Mouse (Mus musculus) lung, adult 2 months (tissue): ENCODE measurements around the gene Gab3. TPM values are rescaled to one million over a fixed set of nuclear protein-coding genes. Genes with fewer than 3 reads are reported as not detected.
"Not testable (repeated sequence)": the region's sequence is repeated elsewhere in the genome, so short reads cannot be mapped to it uniquely, and the experiment has no call there.

Experiments used
- DNase-seq: peaks from one replicate; pipeline ENCODE4 v3.0.0; 2022
- H3K4me1 ChIP-seq: fragments of 200-500 bp; 2 replicates; pipeline ENCODE4 v1.6.1; 2011; ENCODE audit warnings: low read length; ENCODE audit not compliant: control insufficient read depth, insufficient read depth
- H3K4me3 ChIP-seq: fragments of 200-500 bp; replicated peaks from 2 replicates; pipeline ENCODE3; 2011; ENCODE audit warnings: low read depth, mild to moderate bottlenecking, control low read depth, low read length; ENCODE audit errors: extremely low read depth
- CTCF ChIP-seq: fragments of 200-500 bp; IDR thresholded peaks from 2 replicates; pipeline ENCODE4 v1.5.1; 2011; ENCODE audit warnings: mild to moderate bottlenecking, low read length, control low read depth; ENCODE audit not compliant: insufficient read depth
- POLR2A ChIP-seq: fragments of 200-500 bp; IDR thresholded peaks from 2 replicates; pipeline ENCODE4 v1.6.1; 2011; ENCODE audit warnings: low read depth, mild to moderate bottlenecking, control low read depth, low read length, borderline replicate concordance; ENCODE audit errors: extremely low read depth
- WGBS: fragments of 180-500 bp; shearing (Covaris S2); methylation state at CpG from one replicate; pipeline ENCODE4 v1.1.7; 2018; 5-methylcytosine and 5-hydroxymethylcytosine counted together
- polyA plus RNA-seq: library from polyadenylated mRNA; depleted of rRNA; stranded (reverse); fragments of >200 nt; gene quantifications from 2 replicates; pipeline ENCODE4 v1.2.3, GENCODE M21; 2012; rRNA removed

Gab3 gene
- polyA plus RNA-seq, 1 experiment: 2.5 TPM

GRCm38 (mm10) chrX:75036626-75037025 is 48.6 kb downstream of the Gab3 start:
- TF ChIP-seq POLR2A: no peak
- no peak for TF ChIP-seq CTCF
- Histone ChIP-seq H3K4me1 (no peaks in the 10 kb centered on the region), H3K4me3 (no peak overlapping the region)
- no peak for DNase-seq

DNA sequence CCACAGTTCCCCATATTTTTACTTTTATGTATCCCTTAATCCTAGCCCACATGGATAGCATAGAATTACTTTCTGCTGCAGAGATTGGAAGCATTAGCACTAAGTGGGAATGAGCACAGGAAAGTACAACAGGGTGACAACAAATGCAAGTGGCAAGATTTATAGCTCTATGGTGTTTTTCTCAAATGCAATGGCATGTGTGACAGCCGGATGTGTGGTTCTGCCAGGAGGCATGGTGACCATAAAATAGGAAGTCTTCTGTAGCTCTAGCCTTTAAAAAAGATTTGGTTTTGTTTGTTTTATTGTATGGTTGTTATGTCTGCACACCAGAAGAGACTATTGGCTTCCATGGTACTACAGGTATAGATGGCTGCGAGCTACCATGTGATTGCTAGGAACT is 50.1 kb downstream of the Gab3 start:
- H3K4me3 ChIP-seq: no peak overlapping the region
- DNase-seq: no peak
- 83% methylated on average over 2 of the region's 2 CpGs for WGBS

DNA sequence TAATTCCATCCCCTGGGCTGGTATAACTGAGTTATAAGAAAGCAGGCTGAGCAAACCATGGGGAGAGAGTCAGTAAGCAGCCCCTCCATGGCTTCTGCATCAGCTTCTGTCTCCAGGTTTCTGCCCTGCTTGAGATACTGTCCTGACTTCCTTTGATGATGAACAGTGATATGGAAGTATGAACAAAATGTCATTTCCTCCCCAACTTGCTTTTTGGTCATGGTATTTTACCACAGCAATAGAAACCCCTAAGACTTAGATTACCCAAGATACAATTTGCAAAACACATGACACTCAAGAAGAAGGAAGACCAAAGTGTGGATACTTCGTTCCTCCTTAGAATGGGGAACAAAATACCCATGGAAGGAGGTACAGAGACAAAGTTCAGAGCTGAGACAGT is 51.2 kb downstream of the Gab3 start:
- H3K4me1 ChIP-seq, DNase-seq, H3K4me3 ChIP-seq: not testable (repeated sequence)
- 45% methylated on average over 1 of the region's 1 CpGs for WGBS

More for the DNA sequence above, 50.1 kb downstream of the Gab3 start:
- H3K4me1 ChIP-seq: no peaks in the 10 kb centered on the region
- TF ChIP-seq POLR2A (no peak), CTCF (no peak)

DNA sequence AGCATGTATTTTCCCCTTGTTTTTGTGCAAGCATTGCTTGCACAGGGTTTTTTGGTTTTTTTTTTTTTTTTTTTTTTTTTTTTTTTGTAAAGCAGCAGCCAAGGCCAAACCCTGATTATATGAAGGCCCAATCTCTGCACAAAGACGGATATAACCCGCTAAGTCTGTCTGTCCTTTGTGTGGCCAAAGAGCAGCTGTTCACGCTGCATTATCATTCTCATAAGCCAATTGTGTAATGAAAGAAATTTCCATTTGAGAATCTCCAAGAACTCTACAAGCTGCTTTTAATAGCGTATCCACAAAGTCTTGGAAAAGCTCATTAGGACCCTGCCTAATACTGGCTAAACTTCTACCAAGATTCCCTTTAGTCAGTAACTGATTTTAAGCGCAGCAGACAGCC is 101.5 kb downstream of the Gab3 start:
- TF ChIP-seq CTCF (no peak), POLR2A (no peak)
- Histone ChIP-seq H3K4me1 (no peaks in the 10 kb centered on the region), H3K4me3 (no peak overlapping the region)
- WGBS: 79% methylated on average over 5 of the region's 5 CpGs
- DNase-seq: no peak

GRCm38 (mm10) chrX:74962899-74963298 is 122.4 kb downstream of the Gab3 start:
- WGBS: 28% methylated on average over 1 of the region's 2 CpGs
- not testable (repeated sequence) for H3K4me1 ChIP-seq, H3K4me3 ChIP-seq, DNase-seq

- H3K4me1 ChIP-seq, DNase-seq, H3K4me3 ChIP-seq: not testable (repeated sequence)
- 74% methylated on average over 7 of the region's 7 CpGs for WGBS
These were observed 126.1 kb downstream of the Gab3 start for GRCm38 (mm10) chrX:74959161-74959560.

Other genes starting within 250 kb of the Gab3 start
- gene Gm5936, start 248.3 kb downstream of the Gab3 start, polyA plus RNA-seq: 0.15 TPM in 1 of 2 replicates, not detected in the other
- gene Dkc1, start 10.4 kb upstream of the Gab3 start, polyA plus RNA-seq: 5.4 and 11.5 TPM in 2 replicates
- gene Mpp1, start 45.6 kb upstream of the Gab3 start, polyA plus RNA-seq: 66.8 and 74.2 TPM in 2 replicates
- gene Smim9, start 78.3 kb upstream of the Gab3 start, polyA plus RNA-seq: not detected in 2 replicates